Mouse (Mus musculus) midbrain, embryonic 12.5 days (tissue): Measurements from ENCODE around the gene Kif7. TPM values are rescaled to one million over a fixed set of nuclear protein-coding genes. Genes with fewer than 3 reads are reported as not detected.
A peak's percentile ranks its signal among the peaks of the same experiment; 100 is the strongest.

Experiments used
- ATAC-seq: fragments of 200-750 bp; cut with Nextera tagmentation; 2 replicates; pipeline ENCODE4 v1.8.0; 2017; ENCODE audit warnings: low read depth, moderate TSS enrichment, moderate library complexity; ENCODE audit not compliant: low FRiP score
- H3K27ac ChIP-seq: fragments of 300-500 bp; sonication (generic); replicated peaks from 2 replicates; pipeline ENCODE4 v1.5.1; 2016; ENCODE audit warnings: mild to moderate bottlenecking
- H3K27me3 ChIP-seq: fragments of 300-500 bp; sonication (generic); 2 replicates; pipeline ENCODE4 v1.6.1; 2016; ENCODE audit warnings: mild to moderate bottlenecking
- H3K36me3 ChIP-seq: fragments of 300-500 bp; sonication (generic); 2 replicates; pipeline ENCODE4 v1.6.1; 2016
- H3K4me1 ChIP-seq: fragments of 300-500 bp; sonication (generic); 2 replicates; pipeline ENCODE4 v1.6.1; 2016
- H3K4me2 ChIP-seq: fragments of 300-500 bp; sonication (generic); replicated peaks from 2 replicates; pipeline ENCODE4 v1.6.1; 2016; ENCODE audit warnings: mild to moderate bottlenecking, moderate library complexity
- H3K4me3 ChIP-seq: fragments of 300-500 bp; sonication (generic); 2 replicates; pipeline ENCODE4 v1.5.1; 2016; ENCODE audit warnings: mild to moderate bottlenecking
- H3K9ac ChIP-seq: fragments of 300-500 bp; sonication (generic); replicated peaks from 2 replicates; pipeline ENCODE4 v1.6.1; 2016; ENCODE audit warnings: mild to moderate bottlenecking, moderate library complexity
- H3K9me3 ChIP-seq: fragments of 300-500 bp; sonication (generic); 2 replicates; pipeline ENCODE4 v1.6.1; 2016; ENCODE audit warnings: mild to moderate bottlenecking
- WGBS: fragments of 180-500 bp; shearing (Covaris S2); methylation state at CpG from one replicate; pipeline ENCODE4 v1.1.7; 2016; 5-methylcytosine and 5-hydroxymethylcytosine counted together
- polyA plus RNA-seq: library from polyadenylated mRNA; unstranded; fragments of >200 nt; fragmentation: Nextera tagmentation; extraction: Ambion mirVana; gene quantifications from 2 replicates; pipeline ENCODE4 v1.2.1, GENCODE M21; 2016

The Kif7 gene
- polyA plus RNA-seq, 1 experiment from 2014 or later = 7.2 TPM

GRCm38 (mm10) chr7:79742277-79742658 lies 26.7 kb upstream of the Kif7 start:
- H3K4me1 ChIP-seq = peaks cover 4% of the 10 kb centered on the region; the same call in 1 of the 2 replicates
- no peaks in the 10 kb centered on the region for H3K27me3 ChIP-seq
- peak overlapping the region; percentile 91 for H3K4me2 ChIP-seq
- no peak for ATAC-seq
- H3K9me3 ChIP-seq = no peaks in the 10 kb centered on the region
- peak overlapping the region; percentile 64 for H3K4me3 ChIP-seq
- WGBS = 27% methylated on average over 11 of the region's 11 CpGs
- no peak overlapping the region for H3K27ac ChIP-seq
- H3K9ac ChIP-seq = peak overlapping the region; percentile 54
- peaks cover under 1% of the 10 kb centered on the region; the same call in 1 of the 2 replicates for H3K36me3 ChIP-seq

GRCm38 (mm10) chr7:79740279-79740678 lies 24.8 kb upstream of the Kif7 start:
- Histone ChIP-seq H3K4me2 (no peak overlapping the region), H3K36me3 (peaks cover 7% of the 10 kb centered on the region; the same call in 1 of the 2 replicates), H3K4me3 (no peak overlapping the region), H3K27ac (no peak overlapping the region), H3K27me3 (no peaks in the 10 kb centered on the region), H3K4me1 (peaks cover 4% of the 10 kb centered on the region; the same call in 1 of the 2 replicates), H3K9me3 (no peaks in the 10 kb centered on the region), H3K9ac (no peak overlapping the region)
- ATAC-seq = no peak
- WGBS = 83% methylated on average over 4 of the region's 4 CpGs

- Histone ChIP-seq H3K4me2 (no peak overlapping the region), H3K9ac (no peak overlapping the region), H3K9me3 (no peaks in the 10 kb centered on the region), H3K4me3 (no peak overlapping the region), H3K27me3 (no peaks in the 10 kb centered on the region), H3K36me3 (peaks cover 7% of the 10 kb centered on the region; the same call in 1 of the 2 replicates), H3K4me1 (peaks cover 4% of the 10 kb centered on the region; the same call in 1 of the 2 replicates), H3K27ac (no peak overlapping the region)
- 93% methylated on average over 2 of the region's 2 CpGs for WGBS
- no peak for ATAC-seq
Observed at GRCm38 (mm10) chr7:79738913-79739312, 23.4 kb upstream of the Kif7 start.

- H3K9ac ChIP-seq = no peak overlapping the region
- H3K36me3 ChIP-seq = peaks cover 7% of the 10 kb centered on the region; the same call in 1 of the 2 replicates
- no peak for ATAC-seq
- H3K9me3 ChIP-seq = no peaks in the 10 kb centered on the region
- H3K4me3 ChIP-seq = no peak overlapping the region
- H3K27me3 ChIP-seq = peaks cover 10% of the 10 kb centered on the region
- no peak overlapping the region for H3K4me2 ChIP-seq
- H3K27ac ChIP-seq = no peak overlapping the region
- H3K4me1 ChIP-seq = no peaks in the 10 kb centered on the region
- 95% methylated on average over 14 of the region's 14 CpGs for WGBS
Observed at GRCm38 (mm10) chr7:79736511-79736910, 21.0 kb upstream of the Kif7 start.

- H3K27ac ChIP-seq = no peak overlapping the region
- peaks cover 7% of the 10 kb centered on the region; the same call in 1 of the 2 replicates for H3K36me3 ChIP-seq
- no peaks in the 10 kb centered on the region for H3K4me1 ChIP-seq
- no peak overlapping the region for H3K4me3 ChIP-seq
- no peaks in the 10 kb centered on the region for H3K9me3 ChIP-seq
- 81% methylated on average over 8 of the region's 8 CpGs for WGBS
- peaks cover 17% of the 10 kb centered on the region for H3K27me3 ChIP-seq
- ATAC-seq = no peak
- H3K9ac ChIP-seq = no peak overlapping the region
- no peak overlapping the region for H3K4me2 ChIP-seq
Observed at GRCm38 (mm10) chr7:79734563-79734962, 19.0 kb upstream of the Kif7 start.

- Histone ChIP-seq H3K27ac (no peak within 1 kb of the TSS), H3K27me3 (peaks cover 20% of the 10 kb centered on the region), H3K9me3 (no peaks in the 10 kb centered on the region), H3K4me3 (no peak within 1 kb of the TSS), H3K4me2 (no peak within 1 kb of the TSS), H3K4me1 (peaks cover 3% of the 10 kb centered on the region; the same call in 1 of the 2 replicates), H3K9ac (no peak within 1 kb of the TSS), H3K36me3 (peaks cover 7% of the 10 kb centered on the region; the same call in 1 of the 2 replicates)
- 58% methylated on average over 4 of the region's 4 CpGs for WGBS
- no peak for ATAC-seq
Observed at GRCm38 (mm10) chr7:79732622-79733021, 17.1 kb upstream of the Kif7 start, which contains the start of gene Plin1. Plin1 (minus strand) TSS chr7:79732903.

GRCm38 (mm10) chr7:79731438-79731837 lies 15.9 kb upstream of the Kif7 start:
- H3K36me3 ChIP-seq = no peaks in the 10 kb centered on the region
- no peak overlapping the region for H3K4me3 ChIP-seq
- WGBS = 77% methylated on average over 13 of the region's 13 CpGs
- H3K4me2 ChIP-seq = no peak overlapping the region
- H3K9me3 ChIP-seq = no peaks in the 10 kb centered on the region
- H3K4me1 ChIP-seq = peaks cover 3% of the 10 kb centered on the region; the same call in 1 of the 2 replicates
- no peak overlapping the region for H3K27ac ChIP-seq
- H3K27me3 ChIP-seq = peaks cover 30% of the 10 kb centered on the region
- H3K9ac ChIP-seq = no peak overlapping the region
- no peak for ATAC-seq

- H3K4me2 ChIP-seq = no peak overlapping the region
- H3K4me3 ChIP-seq = no peak overlapping the region
- ATAC-seq = no peak
- peaks cover 3% of the 10 kb centered on the region; the same call in 1 of the 2 replicates for H3K4me1 ChIP-seq
- H3K27ac ChIP-seq = no peak overlapping the region
- 67% methylated on average over 11 of the region's 11 CpGs for WGBS
- H3K27me3 ChIP-seq = peaks cover 39% of the 10 kb centered on the region
- no peaks in the 10 kb centered on the region for H3K36me3 ChIP-seq
- H3K9me3 ChIP-seq = no peaks in the 10 kb centered on the region
- no peak overlapping the region for H3K9ac ChIP-seq
Observed at GRCm38 (mm10) chr7:79729743-79730370, 14.3 kb upstream of the Kif7 start.

GRCm38 (mm10) chr7:79729169-79729568 lies 13.6 kb upstream of the Kif7 start:
- WGBS = 5% methylated on average over 8 of the region's 8 CpGs
- Histone ChIP-seq H3K4me3 (no peak overlapping the region), H3K4me1 (peaks cover 3% of the 10 kb centered on the region; the same call in 1 of the 2 replicates), H3K9me3 (no peaks in the 10 kb centered on the region), H3K27ac (no peak overlapping the region), H3K36me3 (no peaks in the 10 kb centered on the region), H3K9ac (no peak overlapping the region), H3K4me2 (no peak overlapping the region), H3K27me3 (peaks cover 39% of the 10 kb centered on the region)
- ATAC-seq = peak; percentile 28; the same call in 1 of the 2 replicates

GRCm38 (mm10) chr7:79728219-79728618 lies 12.7 kb upstream of the Kif7 start:
- Histone ChIP-seq H3K4me3 (no peak overlapping the region), H3K4me2 (no peak overlapping the region), H3K27ac (no peak overlapping the region), H3K9me3 (no peaks in the 10 kb centered on the region), H3K27me3 (peaks cover 44% of the 10 kb centered on the region), H3K4me1 (peaks cover 3% of the 10 kb centered on the region; the same call in 1 of the 2 replicates), H3K36me3 (no peaks in the 10 kb centered on the region), H3K9ac (no peak overlapping the region)
- peak; percentile 21; the same call in 1 of the 2 replicates for ATAC-seq
- WGBS = 25% methylated on average over 6 of the region's 6 CpGs

- no peak overlapping the region for H3K27ac ChIP-seq
- no peaks in the 10 kb centered on the region for H3K36me3 ChIP-seq
- H3K4me3 ChIP-seq = no peak overlapping the region
- WGBS = 18% methylated on average over 2 of the region's 2 CpGs
- no peak overlapping the region for H3K4me2 ChIP-seq
- ATAC-seq = no peak
- no peak overlapping the region for H3K9ac ChIP-seq
- H3K9me3 ChIP-seq = no peaks in the 10 kb centered on the region
- peaks cover 3% of the 10 kb centered on the region; the same call in 1 of the 2 replicates for H3K4me1 ChIP-seq
- peaks cover 51% of the 10 kb centered on the region for H3K27me3 ChIP-seq
Observed at GRCm38 (mm10) chr7:79727091-79727490, 11.6 kb upstream of the Kif7 start.

GRCm38 (mm10) chr7:79721386-79721977 lies 6.0 kb upstream of the Kif7 start:
- under 1% methylated on average over 48 of the region's 48 CpGs for WGBS
- H3K27me3 ChIP-seq = peaks cover 68% of the 10 kb centered on the region
- peaks cover 7% of the 10 kb centered on the region for H3K4me1 ChIP-seq
- H3K36me3 ChIP-seq = no peaks in the 10 kb centered on the region
- H3K9me3 ChIP-seq = no peaks in the 10 kb centered on the region
- H3K9ac ChIP-seq = peak overlapping the region; percentile 65; the same call in 1 of the 2 replicates
- H3K4me2 ChIP-seq = peak overlapping the region; percentile 80
- ATAC-seq = peak; percentile 80
- H3K4me3 ChIP-seq = peak overlapping the region; percentile 62
- H3K27ac ChIP-seq = no peak overlapping the region
